Mouse (Mus musculus) embryonic fibroblast, embryonic 13.5 days (primary cell): ENCODE results near the gene Fbxw8. TPM values are rescaled to one million over a fixed set of nuclear protein-coding genes. Genes with fewer than 3 reads are reported as not detected.

Experiments
- H3K27ac ChIP-seq: 2 replicates; pipeline ENCODE4 v1.5.1; 2012; ENCODE audit warnings: low read length, control low read depth, inconsistent platforms; ENCODE audit not compliant: insufficient read depth
- H3K4me1 ChIP-seq: 2 replicates; pipeline ENCODE4 v1.6.1; 2011; ENCODE audit warnings: low read length; ENCODE audit not compliant: control insufficient read depth, insufficient read depth
- H3K4me3 ChIP-seq: 2 replicates; pipeline ENCODE4 v1.5.1; 2011; ENCODE audit warnings: mild to moderate bottlenecking, control low read depth, low read length; ENCODE audit not compliant: insufficient read depth
- CTCF ChIP-seq: IDR thresholded peaks from 2 replicates; pipeline ENCODE4 v1.5.1; 2011; ENCODE audit warnings: mild to moderate bottlenecking, control low read depth, low read length, moderate library complexity, borderline replicate concordance; ENCODE audit not compliant: insufficient read depth
- POLR2A ChIP-seq: IDR thresholded peaks from 2 replicates; pipeline ENCODE4 v1.6.1; 2011; ENCODE audit warnings: low read depth, mild to moderate bottlenecking, control low read depth, low read length, moderate library complexity
- polyA plus RNA-seq: library from polyadenylated mRNA; stranded (reverse); fragments of >200 nt; gene quantifications from 2 replicates; pipeline ENCODE4 v1.2.4, GENCODE M21; 2011; ENCODE audit warnings: low read depth; ENCODE audit not compliant: missing spikeins, insufficient read length

The Fbxw8 gene
- polyA plus RNA-seq, 1 experiment, result 48.1 TPM

- no peak overlapping the region for H3K27ac ChIP-seq
- no peak overlapping the region for H3K4me3 ChIP-seq
- TF ChIP-seq POLR2A (no peak), CTCF (no peak)
- H3K4me1 ChIP-seq, result peaks cover 6% of the 10 kb centered on the region; the same call in 1 of the 2 replicates
These were observed 5.4 kb upstream of the Fbxw8 start for GRCm38 (mm10) chr5:118160691-118161090.

- H3K27ac ChIP-seq, result no peak overlapping the region
- TF ChIP-seq CTCF (no peak), POLR2A (no peak)
- H3K4me1 ChIP-seq, result peaks cover 6% of the 10 kb centered on the region; the same call in 1 of the 2 replicates
- no peak overlapping the region for H3K4me3 ChIP-seq
These were observed 1.7 kb upstream of the Fbxw8 start for GRCm38 (mm10) chr5:118156976-118157375.

- Histone ChIP-seq H3K4me1 (peaks cover 6% of the 10 kb centered on the region; the same call in 1 of the 2 replicates), H3K27ac (no peak overlapping the region), H3K4me3 (no peak overlapping the region)
- TF ChIP-seq POLR2A (no peak), CTCF (no peak)
These were observed 292 bp upstream of the Fbxw8 start for GRCm38 (mm10) chr5:118155565-118155947.

GRCm38 (mm10) chr5:118149711-118150110 lies 5.6 kb downstream of the Fbxw8 start:
- Histone ChIP-seq H3K4me1 (peaks cover 6% of the 10 kb centered on the region; the same call in 1 of the 2 replicates), H3K27ac (no peak overlapping the region), H3K4me3 (no peak overlapping the region)
- TF ChIP-seq CTCF (no peak), POLR2A (no peak)

GRCm38 (mm10) chr5:118147264-118147663 lies 8.0 kb downstream of the Fbxw8 start:
- peaks cover 11% of the 10 kb centered on the region; the same call in 1 of the 2 replicates for H3K4me1 ChIP-seq
- H3K4me3 ChIP-seq, result no peak overlapping the region
- H3K27ac ChIP-seq, result no peak overlapping the region
- TF ChIP-seq POLR2A (no peak), CTCF (no peak)

GRCm38 (mm10) chr5:118145999-118146679 lies 9.1 kb downstream of the Fbxw8 start:
- Histone ChIP-seq H3K4me3 (no peak overlapping the region), H3K27ac (no peak overlapping the region), H3K4me1 (peaks cover 11% of the 10 kb centered on the region; the same call in 1 of the 2 replicates)
- TF ChIP-seq CTCF, result no peak
- no peak for TF ChIP-seq POLR2A

- Histone ChIP-seq H3K4me3 (no peak overlapping the region), H3K27ac (no peak overlapping the region), H3K4me1 (peaks cover 11% of the 10 kb centered on the region; the same call in 1 of the 2 replicates)
- TF ChIP-seq POLR2A (no peak), CTCF (no peak)
These were observed 9.8 kb downstream of the Fbxw8 start for GRCm38 (mm10) chr5:118145458-118145857.

GRCm38 (mm10) chr5:118144770-118145169 lies 10.5 kb downstream of the Fbxw8 start:
- H3K4me3 ChIP-seq, result no peak overlapping the region
- H3K27ac ChIP-seq, result no peak overlapping the region
- TF ChIP-seq POLR2A (no peak), CTCF (no peak)
- peaks cover 11% of the 10 kb centered on the region; the same call in 1 of the 2 replicates for H3K4me1 ChIP-seq

- H3K4me3 ChIP-seq, result no peak overlapping the region
- peaks cover 11% of the 10 kb centered on the region; the same call in 1 of the 2 replicates for H3K4me1 ChIP-seq
- no peak overlapping the region for H3K27ac ChIP-seq
- TF ChIP-seq POLR2A, result no peak
- TF ChIP-seq CTCF, result no peak
These were observed 10.9 kb downstream of the Fbxw8 start for GRCm38 (mm10) chr5:118144327-118144726.
